Mouse (Mus musculus) heart, embryonic 16.5 days (tissue): ENCODE results near the gene Nav1. TPM values are rescaled to one million over a fixed set of nuclear protein-coding genes. Genes with fewer than 3 reads are reported as not detected.

Experiments
- ATAC-seq: fragments of 200-750 bp; cut with Nextera tagmentation; replicated peaks from 2 replicates; pipeline ENCODE4 v1.8.0; 2017; ENCODE audit warnings: moderate number of reproducible peaks; ENCODE audit not compliant: insufficient read depth, low FRiP score; ENCODE audit errors: extremely low read depth
- H3K27ac ChIP-seq: fragments of 300-500 bp; sonication (generic); 2 replicates; pipeline ENCODE4 v1.5.1; 2014; ENCODE audit warnings: mild to moderate bottlenecking, low read length, control low read depth, moderate library complexity
- H3K27me3 ChIP-seq: fragments of 300-500 bp; sonication (generic); 2 replicates; pipeline ENCODE4 v1.6.1; 2014; ENCODE audit warnings: low read length, mixed read lengths; ENCODE audit not compliant: control insufficient read depth, insufficient read depth
- H3K36me3 ChIP-seq: fragments of 300-500 bp; sonication (generic); 2 replicates; pipeline ENCODE4 v1.6.1; 2014; ENCODE audit not compliant: control insufficient read depth, insufficient read depth
- H3K4me1 ChIP-seq: fragments of 300-500 bp; sonication (generic); 2 replicates; pipeline ENCODE4 v1.6.1; 2014; ENCODE audit warnings: low read length, mixed read lengths; ENCODE audit not compliant: control insufficient read depth, insufficient read depth
- H3K4me2 ChIP-seq: fragments of 300-500 bp; sonication (generic); 2 replicates; pipeline ENCODE4 v1.6.1; 2014; ENCODE audit warnings: low read depth, mild to moderate bottlenecking, control low read depth, low read length
- H3K4me3 ChIP-seq: fragments of 300-500 bp; sonication (generic); 2 replicates; pipeline ENCODE4 v1.5.1; 2014; ENCODE audit warnings: mild to moderate bottlenecking, control low read depth, low read length
- H3K9ac ChIP-seq: fragments of 300-500 bp; sonication (generic); 2 replicates; pipeline ENCODE4 v1.6.1; 2014; ENCODE audit warnings: low read length, control low read depth
- H3K9me3 ChIP-seq: fragments of 300-500 bp; sonication (generic); replicated peaks from 2 replicates; pipeline ENCODE4 v1.6.1; 2016; ENCODE audit warnings: low read length; ENCODE audit not compliant: control insufficient read depth
- WGBS: fragments of 180-500 bp; shearing (Covaris S2); extraction: QIAGEN DNeasy Blood & Tissue Kit; methylation state at CpG from one replicate; pipeline ENCODE4 v1.1.7; 2014; 5-methylcytosine and 5-hydroxymethylcytosine counted together
- polyA plus RNA-seq: library from polyadenylated mRNA; unstranded; fragments of >200 nt; fragmentation: Nextera tagmentation; extraction: Ambion mirVana; gene quantifications from 2 replicates; pipeline ENCODE4 v1.2.1, GENCODE M21; 2015

Gene Nav1
- polyA plus RNA-seq, 1 experiment from 2014 or later = 22.6 TPM

DNA sequence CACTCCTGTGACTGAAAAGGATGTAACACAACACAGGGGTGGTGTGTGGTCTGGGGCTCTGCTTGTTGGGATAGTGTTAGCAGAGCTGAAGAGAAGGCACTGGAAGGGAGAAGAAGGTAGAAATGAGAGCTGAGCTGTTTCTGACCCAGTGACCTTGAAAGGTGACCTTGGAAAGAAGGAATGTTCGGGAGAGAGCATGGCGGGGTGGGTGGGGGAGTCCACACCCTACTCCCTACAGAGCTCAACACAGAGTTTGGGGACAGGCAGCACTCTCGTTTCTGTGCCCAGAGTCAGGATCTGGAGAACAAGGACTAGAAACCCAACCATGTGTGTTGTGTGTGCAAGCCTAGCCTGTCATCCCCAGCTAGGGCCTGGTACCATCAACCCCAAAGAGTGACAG, 18.1 kb downstream of the Nav1 start:
- Histone ChIP-seq H3K27me3 (no peaks in the 10 kb centered on the region), H3K9ac (no peak overlapping the region), H3K4me3 (no peak overlapping the region), H3K36me3 (no peaks in the 10 kb centered on the region), H3K9me3 (no peaks in the 10 kb centered on the region), H3K4me2 (no peak overlapping the region), H3K27ac (no peak overlapping the region), H3K4me1 (peaks cover 24% of the 10 kb centered on the region)
- ATAC-seq = no peak
- WGBS = 49% methylated on average over 3 of the region's 3 CpGs

DNA sequence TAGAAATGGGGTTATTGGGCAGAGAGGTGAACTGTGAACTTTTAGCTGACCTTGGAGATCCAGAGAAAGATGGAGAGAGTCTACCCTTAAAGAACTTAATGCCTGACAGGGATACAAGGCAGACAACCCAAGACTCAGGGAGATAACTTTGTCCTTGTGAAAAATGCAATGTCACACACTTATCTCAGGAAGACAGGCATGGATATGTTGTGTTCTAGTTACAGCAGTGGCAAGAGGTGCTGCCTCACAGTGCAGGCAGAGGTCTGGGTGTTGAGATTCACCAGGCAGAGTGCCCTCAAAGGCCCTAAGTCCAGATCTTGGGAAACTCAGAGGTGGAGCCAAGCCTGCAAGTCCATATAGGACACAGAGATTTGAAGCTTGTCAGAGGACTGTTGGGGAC, 20.2 kb downstream of the Nav1 start:
- no peak for ATAC-seq
- H3K27ac ChIP-seq = peak overlapping the region; percentile 32

DNA sequence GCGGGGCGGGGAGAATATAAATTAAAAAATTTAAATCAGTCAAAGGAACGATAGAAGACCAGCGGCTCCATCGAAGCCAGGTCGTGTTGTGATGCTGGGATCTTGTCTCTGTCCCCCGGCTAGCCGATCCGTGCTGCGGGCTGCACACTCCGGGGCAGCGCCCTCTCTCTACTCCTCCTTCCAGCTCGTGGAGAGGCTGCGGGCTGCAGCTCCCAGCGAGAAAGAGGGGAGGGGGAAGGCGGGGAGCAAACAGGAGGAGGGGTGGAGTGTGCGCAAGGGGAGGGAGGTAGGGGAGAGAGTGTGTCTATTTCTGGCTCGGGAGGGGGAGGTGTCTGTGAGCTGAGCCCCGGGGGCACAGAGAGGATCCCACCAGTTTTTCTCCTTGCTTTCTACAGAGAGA, 21.5 kb downstream of the Nav1 start:
- 1% methylated on average over 19 of the region's 19 CpGs for WGBS
- Histone ChIP-seq H3K27me3 (no peaks in the 10 kb centered on the region), H3K9ac (peak overlapping the region; percentile 75), H3K4me3 (peak overlapping the region; percentile 67), H3K9me3 (no peaks in the 10 kb centered on the region), H3K4me1 (peaks cover 42% of the 10 kb centered on the region), H3K36me3 (no peaks in the 10 kb centered on the region), H3K27ac (peak overlapping the region; percentile 81), H3K4me2 (peak overlapping the region; percentile 96)
- peak; percentile 75 for ATAC-seq

More for the DNA sequence above, 20.2 kb downstream of the Nav1 start:
- H3K4me1 ChIP-seq = peaks cover 40% of the 10 kb centered on the region
- H3K27me3 ChIP-seq = no peaks in the 10 kb centered on the region
- no peaks in the 10 kb centered on the region for H3K9me3 ChIP-seq
- H3K9ac ChIP-seq = 0 out of 2 replicates have a peak overlapping the region, but pooled peaks have one; percentile 11
- H3K36me3 ChIP-seq = no peaks in the 10 kb centered on the region
- H3K4me2 ChIP-seq = no peak overlapping the region
- no peak overlapping the region for H3K4me3 ChIP-seq

- Histone ChIP-seq H3K9me3 (no peaks in the 10 kb centered on the region), H3K9ac (peak overlapping the region; percentile 75), H3K4me2 (peak overlapping the region; percentile 96), H3K27ac (peak overlapping the region; percentile 81), H3K27me3 (no peaks in the 10 kb centered on the region), H3K36me3 (no peaks in the 10 kb centered on the region), H3K4me1 (peaks cover 42% of the 10 kb centered on the region), H3K4me3 (peak overlapping the region; percentile 67)
- WGBS = 4% methylated on average over 73 of the region's 73 CpGs
- ATAC-seq = peak; percentile 64; the same call in 1 of the 2 replicates
Measured at GRCm38 (mm10) chr1:135584587-135585541, 22.2 kb downstream of the Nav1 start.

- Histone ChIP-seq H3K36me3 (no peaks in the 10 kb centered on the region), H3K4me1 (peaks cover 48% of the 10 kb centered on the region), H3K27me3 (no peaks in the 10 kb centered on the region), H3K4me3 (peak overlapping the region; percentile 67), H3K27ac (peak overlapping the region; percentile 37), H3K9me3 (no peaks in the 10 kb centered on the region), H3K9ac (peak overlapping the region; percentile 75), H3K4me2 (peak overlapping the region; percentile 96)
- no peak for ATAC-seq
- WGBS = 9% methylated on average over 21 of the region's 21 CpGs
Measured at GRCm38 (mm10) chr1:135583678-135584515, 23.2 kb downstream of the Nav1 start.

DNA sequence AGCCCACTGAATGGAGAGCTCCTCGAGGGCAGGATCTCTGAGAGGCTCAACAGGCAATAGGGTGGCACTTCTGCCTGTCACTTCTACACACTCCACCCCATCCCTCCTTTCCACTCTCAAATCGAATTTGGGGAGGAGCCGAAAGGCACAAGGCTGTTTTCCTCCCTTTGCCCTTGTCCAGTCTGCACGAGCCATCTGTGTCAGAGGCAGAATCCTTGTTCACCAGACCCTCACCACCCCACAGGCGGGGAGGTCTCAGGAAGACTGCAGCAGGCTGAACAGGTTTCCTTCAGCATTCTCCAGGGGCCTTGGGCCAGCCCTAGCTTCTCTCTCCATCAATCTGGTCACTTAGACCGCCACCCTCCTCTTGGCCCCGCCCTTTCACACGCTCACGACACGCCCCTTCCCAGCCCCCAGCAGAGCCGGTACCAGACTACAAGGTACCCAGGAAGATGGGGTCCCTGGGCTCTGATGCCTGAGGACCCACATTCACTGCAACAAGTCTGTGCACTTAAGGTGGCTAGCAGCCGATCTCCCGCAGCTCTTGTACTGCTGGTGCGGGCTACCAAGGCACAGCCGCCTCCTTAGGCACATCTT, 23.9 kb downstream of the Nav1 start:
- Histone ChIP-seq H3K9ac (peak overlapping the region; percentile 75), H3K9me3 (no peaks in the 10 kb centered on the region), H3K27ac (peak overlapping the region; percentile 37), H3K27me3 (no peaks in the 10 kb centered on the region), H3K4me3 (peak overlapping the region; percentile 67), H3K36me3 (no peaks in the 10 kb centered on the region), H3K4me2 (peak overlapping the region; percentile 96), H3K4me1 (peaks cover 56% of the 10 kb centered on the region)
- WGBS = 14% methylated on average over 15 of the region's 15 CpGs
- ATAC-seq = no peak

DNA sequence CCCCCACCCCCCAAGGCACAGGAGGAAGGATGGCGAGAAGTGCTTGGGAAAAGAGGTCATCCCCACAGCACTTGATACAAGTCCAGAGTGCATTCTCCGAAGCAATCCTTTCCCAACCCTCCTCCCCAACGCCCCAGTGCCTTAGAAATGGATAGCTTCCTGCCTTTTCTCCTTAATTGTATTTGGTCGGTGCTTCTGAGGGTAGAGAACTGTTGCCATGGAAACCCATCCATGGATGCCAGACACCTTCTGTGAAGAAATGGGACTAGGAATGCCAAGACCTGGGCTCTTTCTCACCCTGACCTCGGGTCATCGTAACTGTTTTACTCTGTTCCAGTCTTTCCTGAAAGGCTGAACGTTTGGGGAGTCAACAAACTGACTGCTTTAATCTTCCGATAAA, 26.1 kb downstream of the Nav1 start:
- no peaks in the 10 kb centered on the region for H3K36me3 ChIP-seq
- no peaks in the 10 kb centered on the region for H3K27me3 ChIP-seq
- H3K4me1 ChIP-seq = peaks cover 59% of the 10 kb centered on the region
- H3K4me2 ChIP-seq = no peak overlapping the region
- no peak overlapping the region for H3K9ac ChIP-seq
- WGBS = 57% methylated on average over 8 of the region's 8 CpGs
- no peak overlapping the region for H3K27ac ChIP-seq
- no peak overlapping the region for H3K4me3 ChIP-seq
- no peak for ATAC-seq
- H3K9me3 ChIP-seq = no peaks in the 10 kb centered on the region

GRCm38 (mm10) chr1:135579111-135579510, 28.0 kb downstream of the Nav1 start:
- H3K27me3 ChIP-seq = no peaks in the 10 kb centered on the region
- H3K9me3 ChIP-seq = no peaks in the 10 kb centered on the region
- no peak for ATAC-seq
- no peak overlapping the region for H3K4me3 ChIP-seq
- H3K36me3 ChIP-seq = no peaks in the 10 kb centered on the region
- no peak overlapping the region for H3K27ac ChIP-seq
- WGBS = 36% methylated on average over 3 of the region's 3 CpGs
- H3K4me1 ChIP-seq = peaks cover 47% of the 10 kb centered on the region
- no peak overlapping the region for H3K9ac ChIP-seq
- H3K4me2 ChIP-seq = no peak overlapping the region
